Mouse (Mus musculus) left cerebral cortex, postnatal 4 days (tissue): ENCODE results near the gene Tldc2. TPM values are rescaled to one million over a fixed set of nuclear protein-coding genes. Genes with fewer than 3 reads are reported as not detected.

Experiments
- DNase-seq: peaks from one replicate; pipeline ENCODE4 v3.0.0-alpha.2; 2022
- intact Hi-C: fragments of 180-260 bp; cut with DNase I; formaldehyde crosslinking; loops from one replicate; pipeline ENCODE4 v1.15.1; 2025
- total RNA-seq, 2 experiments: library from RNA; stranded (reverse); gene quantifications; 2 replicates each; pipeline ENCODE4 v1.2.3; 2021

Gene Tldc2
- total RNA-seq, 2 experiments from 2014 or later: not detected

DNA sequence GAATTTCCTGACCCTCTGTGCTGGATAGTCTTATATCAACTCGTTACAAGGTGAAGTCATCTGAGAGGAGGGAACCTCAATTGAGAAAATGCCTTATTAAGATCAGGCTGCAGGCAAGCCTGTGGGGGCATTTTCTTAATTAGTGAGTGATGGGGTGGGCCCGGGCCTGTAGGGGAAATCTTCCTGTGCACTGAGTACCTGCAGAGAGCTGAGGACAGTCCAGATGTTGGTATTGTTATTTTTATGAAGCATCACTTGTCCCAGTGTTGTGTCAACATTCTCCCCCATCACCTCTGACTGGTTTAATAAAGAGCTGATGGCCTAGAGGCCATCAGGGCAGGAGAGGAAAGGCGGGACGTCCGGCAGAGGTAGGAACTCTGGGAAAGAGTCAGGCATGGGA, 57.3 kb downstream of the Tldc2 start:
- DNase-seq: no peak
- intact Hi-C loops: no loop called here

- DNase-seq: no peak
- intact Hi-C loops: no loop called here
These were observed 58.3 kb downstream of the Tldc2 start for GRCm38 (mm10) chr2:157145173-157145572.

Other genes starting within 250 kb of the Tldc2 start
- gene Tgif2, start 247.0 kb upstream of the Tldc2 start, total RNA-seq: 1 to 10 TPM; 5.7 to 6.0 TPM
- gene 4930518I15Rik, start 229.1 kb upstream of the Tldc2 start, total RNA-seq: 1 to 10 TPM; 3.9 to 4.9 TPM
- 100 to 1,000 TPM; 104 to 105 TPM for gene Rab5if, start 223.9 kb upstream of the Tldc2 start, total RNA-seq
- gene Sla2, start 199.9 kb upstream of the Tldc2 start, total RNA-seq: under 1 TPM in 1 of 2 experiments, not detected in 1; 0.12 TPM
- gene Ndrg3, start 95.0 kb upstream of the Tldc2 start, total RNA-seq: 100 to 1,000 TPM; 267 to 276 TPM
- gene Dsn1, start 79.9 kb upstream of the Tldc2 start, total RNA-seq: 1 to 10 TPM; 7.4 to 8.4 TPM
- 100 to 1,000 TPM; 104 to 108 TPM for gene Soga1, start 7.8 kb upstream of the Tldc2 start, total RNA-seq
- 10 to 100 TPM; 18.0 to 18.7 TPM for gene Samhd1, start 48.2 kb downstream of the Tldc2 start, total RNA-seq
- 1 to 10 TPM; 4.8 to 4.9 TPM for gene Rbl1, start 117.5 kb downstream of the Tldc2 start, total RNA-seq
- 100 to 1,000 TPM; 147 to 152 TPM for gene Rpn2, start 192.0 kb downstream of the Tldc2 start, total RNA-seq
- under 1 TPM in 1 of 2 experiments, not detected in 1; 0.24 TPM for gene Mroh8, start 192.5 kb downstream of the Tldc2 start, total RNA-seq